Mouse (Mus musculus): Measurements from ENCODE around the gene Raver2. TPM values are rescaled to one million over a fixed set of nuclear protein-coding genes. Genes with fewer than 3 reads are reported as not detected.

Gene Raver2
- total and polyA plus RNA-seq, 3 experiments = 0.04 TPM; not detected in 2

- no peak overlapping the region for H3K4me2 ChIP-seq (ENCODE audit: insufficient read depth, low read depth, poor library complexity, severe bottlenecking)
- TF ChIP-seq NELFE (IDR thresholded peaks at IDR 0.05; ENCODE audit: low read depth, low read length) (no peak), MAZ (IDR thresholded peaks at IDR 0.05; ENCODE audit: low read depth, low read length) (no peak), E2F4 (IDR thresholded peaks at IDR 0.05; ENCODE audit: insufficient replicate concordance, low read depth, low read length) (no peak), ZNF384 (IDR thresholded peaks at IDR 0.05; ENCODE audit: low read depth, low read length) (no peak), JUN (IDR thresholded peaks at IDR 0.05; ENCODE audit: insufficient read depth, low read depth, low read length) (no peak), RAD21 (IDR thresholded peaks at IDR 0.05; ENCODE audit: low read depth, low read length) (no peak), SIN3A (IDR thresholded peaks at IDR 0.05; ENCODE audit: low read length) (no peak), BHLHE40 (IDR thresholded peaks at IDR 0.05; ENCODE audit: low read depth, low read length) (no peak), MXI1 (IDR thresholded peaks at IDR 0.05; ENCODE audit: low read depth, low read length) (no peak), JUND (conservative IDR thresholded peaks at IDR 0.05; ENCODE audit: low read depth, low read length) (no peak), ZC3H11A (IDR thresholded peaks at IDR 0.05; ENCODE audit: low read depth, low read length) (no peak), USF1 (IDR thresholded peaks at IDR 0.05; ENCODE audit: low read depth, low read length) (no peak), POLR2AphosphoS2 (IDR thresholded peaks at IDR 0.05; ENCODE audit: low read depth, low read length) (no peak)
- peaks cover 0 to 9% of the 10 kb centered on the region in 2 experiments; a peak in 3 of 4 replicates for H3K4me1 ChIP-seq (ENCODE audit: control insufficient read depth in 1 of 2, insufficient read depth in 2 of 2)
- no peaks in the 10 kb centered on the region for H3K79me2 ChIP-seq (replicated peaks; ENCODE audit: control insufficient read depth, extremely low read depth, insufficient read depth, poor library complexity, severe bottlenecking)
- H3K9ac ChIP-seq (ENCODE audit: insufficient read depth, low read depth) = no peak overlapping the region
- DNase-seq (ENCODE audit: extremely low read depth) = no peak
- no peaks in the 10 kb centered on the region for H3K9me3 ChIP-seq (replicated peaks; ENCODE audit: low read length)
- in situ Hi-C loops (cut with MboI; ENCODE audit: low pct_ligation_motif_present, low pct_unique_long_range_greater_than_20kb, low sequenced_read_pairs) (no loop called here), dilution Hi-C loops (cut with MboI; ENCODE audit: extremely low pct_ligation_motif_present, extremely low pct_unique_long_range_greater_than_20kb, low sequenced_read_pairs) (no loop called here)
- H3K36me3 ChIP-seq (replicated peaks in 1 of 2; ENCODE audit: control insufficient read depth in 1 of 2, insufficient read depth in 1 of 2, low read length in 1 of 2) = peaks cover 33 to 88% of the 10 kb centered on the region in 2 experiments
- H3K27me3 ChIP-seq (replicated peaks) = no peaks in the 10 kb centered on the region
- H3K4me3 ChIP-seq (replicated peaks in 1 of 3; ENCODE audit: low read depth in 2 of 3, low read length in 2 of 3, poor library complexity in 1 of 3) = no peak overlapping the region
- H3K27ac ChIP-seq (ENCODE audit: insufficient read depth, low read depth) = no peak overlapping the region
Observed at GRCm38 (mm10) chr4:101176123-101176522, 107.3 kb downstream of the Raver2 start.

GRCm38 (mm10) chr4:101177796-101178195 lies 109.0 kb downstream of the Raver2 start:
- Histone ChIP-seq H3K27me3 (replicated peaks) (no peaks in the 10 kb centered on the region), H3K27ac (ENCODE audit: insufficient read depth, low read depth) (no peak overlapping the region), H3K9me3 (replicated peaks; ENCODE audit: low read length) (no peaks in the 10 kb centered on the region), H3K79me2 (replicated peaks; ENCODE audit: control insufficient read depth, extremely low read depth, insufficient read depth, poor library complexity, severe bottlenecking) (no peaks in the 10 kb centered on the region), H3K4me3 (replicated peaks in 1 of 3; ENCODE audit: low read depth in 2 of 3, low read length in 2 of 3, poor library complexity in 1 of 3) (no peak overlapping the region), H3K4me2 (ENCODE audit: insufficient read depth, low read depth, poor library complexity, severe bottlenecking) (no peak overlapping the region), H3K9ac (ENCODE audit: insufficient read depth, low read depth) (no peak overlapping the region), H3K4me1 (ENCODE audit: control insufficient read depth in 1 of 2, insufficient read depth in 2 of 2) (peaks cover 0 to 13% of the 10 kb centered on the region in 2 experiments; a peak in 2 of 4 replicates), H3K36me3 (replicated peaks in 1 of 2; ENCODE audit: control insufficient read depth in 1 of 2, insufficient read depth in 1 of 2, low read length in 1 of 2) (peaks cover 37 to 92% of the 10 kb centered on the region in 2 experiments)
- dilution Hi-C loops (cut with MboI; ENCODE audit: extremely low pct_ligation_motif_present, extremely low pct_unique_long_range_greater_than_20kb, low sequenced_read_pairs) (no loop called here), in situ Hi-C loops (cut with MboI; ENCODE audit: low pct_ligation_motif_present, low pct_unique_long_range_greater_than_20kb, low sequenced_read_pairs) (no loop called here)
- no peak for DNase-seq (ENCODE audit: extremely low read depth)
- TF ChIP-seq MAX (IDR thresholded peaks at IDR 0.05; ENCODE audit: low read length) = no peak
- TF ChIP-seq JUN (IDR thresholded peaks at IDR 0.05; ENCODE audit: insufficient read depth, low read depth, low read length) = no peak
- no peak for TF ChIP-seq MXI1 (IDR thresholded peaks at IDR 0.05; ENCODE audit: low read depth, low read length)
- TF ChIP-seq EP300 (IDR thresholded peaks at IDR 0.05; ENCODE audit: low read length) = no peak
- no peak for TF ChIP-seq SIN3A (IDR thresholded peaks at IDR 0.05; ENCODE audit: low read length)
- no peak for TF ChIP-seq NRF1 (IDR thresholded peaks at IDR 0.05; ENCODE audit: low read depth, low read length)
- TF ChIP-seq MAZ (IDR thresholded peaks at IDR 0.05; ENCODE audit: low read depth, low read length) = no peak
